Mouse (Mus musculus): Measurements from ENCODE around the gene Stoml1.
"Not testable (repeated sequence)": the region's sequence is repeated elsewhere in the genome, so short reads cannot be mapped to it uniquely, and the experiment has no call there.

Gene Stoml1

GRCm38 (mm10) chr9:58242696-58243095 lies 10.3 kb upstream of the Stoml1 start:
- no peak for DNase-seq

- no peak for DNase-seq
Measured at GRCm38 (mm10) chr9:58243696-58244095, 9.3 kb upstream of the Stoml1 start.

- DNase-seq: no peak
Measured at GRCm38 (mm10) chr9:58246083-58246591, 6.8 kb upstream of the Stoml1 start.

- DNase-seq: peak; percentile 90 to 94
Measured at GRCm38 (mm10) chr9:58247064-58247759, 5.8 kb upstream of the Stoml1 start.

GRCm38 (mm10) chr9:58248746-58249413 lies 4.1 kb upstream of the Stoml1 start:
- DNase-seq: peak in 1 of 2 experiments; percentile 41

GRCm38 (mm10) chr9:58249592-58250192 lies 3.3 kb upstream of the Stoml1 start, which contains the start of gene Pml:
Gene Pml, minus strand, starts transcription at chr9:58249786.
- DNase-seq: peak; percentile 83 to 90

- no peak for DNase-seq
Measured at GRCm38 (mm10) chr9:58250322-58250721, 2.6 kb upstream of the Stoml1 start.

GRCm38 (mm10) chr9:58250730-58251129 lies 2.2 kb upstream of the Stoml1 start:
- DNase-seq: not testable (repeated sequence)

GRCm38 (mm10) chr9:58253805-58254122 lies 800 bp downstream of the Stoml1 start:
- DNase-seq: not testable (repeated sequence)

- no peak for DNase-seq
Measured at GRCm38 (mm10) chr9:58255105-58255504, 2.1 kb downstream of the Stoml1 start.

GRCm38 (mm10) chr9:58255704-58256685 lies 3.0 kb downstream of the Stoml1 start:
- DNase-seq: no peak

GRCm38 (mm10) chr9:58262507-58262906 lies 9.5 kb downstream of the Stoml1 start:
- DNase-seq: no peak

- no peak for DNase-seq
Measured at GRCm38 (mm10) chr9:58265368-58265767, 12.4 kb downstream of the Stoml1 start.

GRCm38 (mm10) chr9:58266571-58267011 lies 13.6 kb downstream of the Stoml1 start:
- peak; percentile 52 to 62 for DNase-seq

- DNase-seq: no peak
Measured at GRCm38 (mm10) chr9:58267046-58267445, 14.1 kb downstream of the Stoml1 start.

GRCm38 (mm10) chr9:58268384-58269313 lies 15.7 kb downstream of the Stoml1 start:
- peak; percentile 75 to 81 for DNase-seq

GRCm38 (mm10) chr9:58270081-58270480 lies 17.1 kb downstream of the Stoml1 start:
- no peak for DNase-seq

- DNase-seq: no peak
Measured at GRCm38 (mm10) chr9:58271109-58271508, 18.1 kb downstream of the Stoml1 start.

GRCm38 (mm10) chr9:58271551-58271950 lies 18.6 kb downstream of the Stoml1 start:
- DNase-seq: not testable (repeated sequence)

- DNase-seq: no peak
Measured at GRCm38 (mm10) chr9:58272068-58272541, 19.1 kb downstream of the Stoml1 start.

GRCm38 (mm10) chr9:58272855-58273254 lies 19.9 kb downstream of the Stoml1 start:
- DNase-seq: no peak
